Mouse (Mus musculus) ES-Bruce4 (cell line): ENCODE measurements around the gene BC034090.

Experiments used
- CTCF ChIP-seq: IDR thresholded peaks from one replicate; pipeline ENCODE4 v1.8.1; 2011; ENCODE audit warnings: low read depth, low read length
- EP300 ChIP-seq: IDR thresholded peaks from 2 replicates; pipeline ENCODE4 v1.6.1; 2011; ENCODE audit warnings: low read depth, low read length; ENCODE audit not compliant: insufficient read depth

- TF ChIP-seq CTCF: no peak
- no peak for TF ChIP-seq EP300
Observed at GRCm38 (mm10) chr1:155289411-155289810, 45.2 kb upstream of the BC034090 start.
